Mouse (Mus musculus): ENCODE data around the gene Cmss1.

DNA sequence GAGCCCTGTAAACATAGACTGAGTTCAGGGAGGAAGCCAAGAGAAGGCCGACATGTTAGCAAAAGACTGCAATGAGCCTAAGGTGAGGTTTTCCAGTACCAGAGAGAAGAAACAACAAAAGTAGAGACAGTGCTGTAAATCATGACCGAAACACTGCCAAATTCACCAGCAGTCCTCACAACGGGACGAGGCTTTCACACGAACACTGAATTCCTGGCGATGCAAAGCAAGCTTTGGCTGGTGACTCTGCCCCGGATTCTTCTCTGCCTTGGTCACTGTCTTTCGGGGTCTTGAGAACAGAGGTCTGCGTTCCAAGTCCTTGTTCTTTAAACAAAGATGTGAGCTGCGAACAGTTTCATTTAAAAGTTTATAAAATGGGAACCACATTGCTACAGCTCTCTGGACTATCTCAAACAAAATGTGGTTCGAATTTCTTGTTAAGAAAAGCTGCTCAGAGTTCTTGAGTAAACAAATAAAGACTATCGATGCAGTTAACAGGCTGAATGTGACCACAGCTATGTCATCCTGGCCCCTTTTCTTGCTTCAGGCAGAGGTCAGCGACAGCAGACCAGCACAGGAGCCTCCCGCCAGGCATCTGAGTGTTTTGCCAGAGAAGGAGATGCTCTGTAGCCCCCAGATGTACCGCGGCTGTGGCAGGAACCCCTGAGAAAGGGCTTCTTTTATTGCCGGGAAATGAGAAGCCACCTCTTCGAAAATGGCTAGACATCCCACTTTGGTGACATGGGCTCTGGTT is 239.5 kb downstream of the Cmss1 start:
- TF ChIP-seq CTCF (IDR thresholded peaks at IDR 0.05; ENCODE audit: low read depth) (no peak), EP300 (IDR thresholded peaks at IDR 0.05; ENCODE audit: low read depth) (no peak)
